ENCODE assay signal across 22 mouse cellular contexts in genomic region chr10:20158756-20159155, GRCm38 (mm10). TPM values are rescaled to one million over a fixed set of nuclear protein-coding genes. Genes with fewer than 3 reads are reported as not detected.
DNase-seq lines count a peak whose midpoint lies in the region; ATAC-seq lines count a peak whose summit lies in the region.
"Had no signal": no experiment of that assay in that cellular context is flagged by ENCODE, and none has a peak within 500 bp of the region (broad histone marks: within the 10 kb centered on the region; RNA-seq: fewer than 3 reads in every experiment).

No protein-coding gene starts in this region.

- no peaks in the 10 kb centered on the region for H3K36me3 ChIP-seq in heart, embryonic 13.5 days
- no peaks in the 10 kb centered on the region for H3K36me3 ChIP-seq in heart, embryonic 10.5 days
- H3K36me3 ChIP-seq: forebrain, embryonic 10.5 days; heart, embryonic 15.5 days; hindbrain, embryonic 15.5 days had no signal

- no peak overlapping the region for H3K9ac ChIP-seq in heart, embryonic 13.5 days
- H3K9ac ChIP-seq: heart, embryonic 15.5 days; hindbrain, embryonic 15.5 days had no signal

- no peak for ATAC-seq in heart, embryonic 13.5 days (ENCODE audit: extremely low read depth, insufficient number of reproducible peaks, low FRiP score, low TSS enrichment)
- ATAC-seq: activated CD4-positive, CD25-positive, alpha-beta regulatory T cell, adult 4 months; CD4-positive, CD25-positive, alpha-beta regulatory T cell, adult 4 months; forebrain, embryonic 14.5 days; intestine, postnatal 0 days had no signal

- H3K27ac ChIP-seq in heart, embryonic 13.5 days (replicated peaks) = peak overlapping the region; percentile 63
- H3K27ac ChIP-seq in heart, embryonic 10.5 days = no peak overlapping the region; the same call in 1 of the 2 replicates
- H3K27ac ChIP-seq: forebrain, embryonic 10.5 days; heart, embryonic 15.5 days; hindbrain, embryonic 15.5 days had no signal

- H3K9me3 ChIP-seq in heart, embryonic 13.5 days = no peaks in the 10 kb centered on the region
- H3K9me3 ChIP-seq in heart, embryonic 10.5 days = no peaks in the 10 kb centered on the region
- H3K9me3 ChIP-seq: forebrain, embryonic 10.5 days; heart, embryonic 15.5 days; hindbrain, embryonic 15.5 days had no signal

- peaks cover 46% of the 10 kb centered on the region for H3K4me1 ChIP-seq in heart, embryonic 13.5 days
- peaks cover 24% of the 10 kb centered on the region for H3K4me1 ChIP-seq in heart, embryonic 10.5 days
- H3K4me1 ChIP-seq: hindbrain, embryonic 15.5 days had no signal

- H3K4me3 ChIP-seq in heart, embryonic 13.5 days = no peak overlapping the region
- H3K4me3 ChIP-seq in heart, embryonic 10.5 days = no peak overlapping the region
- H3K4me3 ChIP-seq: forebrain, embryonic 10.5 days; heart, embryonic 15.5 days; hindbrain, embryonic 15.5 days had no signal

- 16% methylated on average over 4 of the region's 4 CpGs for WGBS in heart, embryonic 13.5 days
- 32% methylated on average over 4 of the region's 4 CpGs for WGBS in heart, embryonic 10.5 days

- peak; percentile 42 to 58 for DNase-seq in cerebellum, postnatal 25 days
- no peak for DNase-seq in cerebellum, postnatal 4 days (ENCODE audit: low spot score in 2 of 2)
- no peak for DNase-seq in heart, embryonic 10.5 days (ENCODE audit: low spot score)
- DNase-seq in brain, adult 2 months (ENCODE audit: low read depth, low spot score) = peak; percentile 74
- DNase-seq in spleen, postnatal 14 days (ENCODE audit: low spot score in 2 of 2) = no peak
- DNase-seq: adrenal gland, adult 8-10 months; adrenal gland, postnatal 25 days; cerebellum, adult 11 months; cerebellum, adult 9-11 months; gastrocnemius, postnatal 25 days; heart, adult 18-20 months; heart, postnatal 14 days; heart, postnatal 4 days; kidney, adult 2 months had no signal

- H3K27me3 ChIP-seq in heart, embryonic 13.5 days (replicated peaks) = no peaks in the 10 kb centered on the region
- no peaks in the 10 kb centered on the region for H3K27me3 ChIP-seq in heart, embryonic 10.5 days (ENCODE audit: insufficient read depth, poor library complexity, severe bottlenecking)
- H3K27me3 ChIP-seq: heart, embryonic 15.5 days; hindbrain, embryonic 15.5 days had no signal

- no peak overlapping the region for H3K4me2 ChIP-seq in heart, embryonic 13.5 days
- H3K4me2 ChIP-seq: heart, embryonic 15.5 days; hindbrain, embryonic 15.5 days had no signal

RNA-seq across cellular contexts. Expression of gene Map7, which starts 10.5 kb away (rescaled TPM):
- polyA plus RNA-seq in heart, embryonic 13.5 days (2015; fragmentation: Nextera tagmentation; extraction: Ambion mirVana) = 5.9 and 6.6 TPM in 2 replicates
- polyA plus RNA-seq in heart, embryonic 10.5 days (2016; fragmentation: Nextera tagmentation; extraction: Ambion mirVana) = 3.8 and 4.8 TPM in 2 replicates

Comparison
In these comparisons a context has a peak if more than half of its experiments do, and no peak if none do; other contexts are left out.
1. DNase-seq: peak in cerebellum, postnatal 25 days (2 of 2) and brain, adult 2 months (single experiment); none in cerebellum, postnatal 4 days (0 of 2), heart, embryonic 10.5 days (single experiment) and spleen, postnatal 14 days (0 of 2).